Mouse (Mus musculus) heart, embryonic 11.5 days (tissue): ENCODE measurements around the gene Triap1. TPM values are rescaled to one million over a fixed set of nuclear protein-coding genes. Genes with fewer than 3 reads are reported as not detected.
A peak's percentile ranks its signal among the peaks of the same experiment; 100 is the strongest.

Source experiments
- ATAC-seq: fragments of 200-750 bp; cut with Nextera tagmentation; replicated peaks from 2 replicates; pipeline ENCODE4 v1.8.0; 2017; ENCODE audit warnings: moderate library complexity; ENCODE audit not compliant: insufficient number of reproducible peaks, low FRiP score, low TSS enrichment
- H3K27ac ChIP-seq: fragments of 300-500 bp; sonication (generic); 2 replicates; pipeline ENCODE4 v1.5.1; 2014; ENCODE audit warnings: mild to moderate bottlenecking, low read depth, low read length
- H3K27me3 ChIP-seq: fragments of 300-500 bp; sonication (generic); 2 replicates; pipeline ENCODE4 v1.6.1; 2014; ENCODE audit warnings: mild to moderate bottlenecking, low read length, mixed read lengths; ENCODE audit not compliant: control insufficient read depth, insufficient read depth
- H3K36me3 ChIP-seq: fragments of 300-500 bp; sonication (generic); 2 replicates; pipeline ENCODE4 v1.6.1; 2014; ENCODE audit warnings: mild to moderate bottlenecking, low read length, moderate library complexity, mixed read lengths; ENCODE audit not compliant: control insufficient read depth, insufficient read depth
- H3K4me1 ChIP-seq: fragments of 300-500 bp; sonication (generic); 2 replicates; pipeline ENCODE4 v1.6.1; 2014; ENCODE audit warnings: low read length; ENCODE audit not compliant: control insufficient read depth, insufficient read depth
- H3K4me2 ChIP-seq: fragments of 300-500 bp; sonication (generic); 2 replicates; pipeline ENCODE4 v1.6.1; 2014; ENCODE audit warnings: mild to moderate bottlenecking, moderate library complexity
- H3K4me3 ChIP-seq: fragments of 300-500 bp; sonication (generic); 2 replicates; pipeline ENCODE4 v1.5.1; 2014; ENCODE audit warnings: low read depth, low read length
- H3K9ac ChIP-seq: fragments of 300-500 bp; sonication (generic); 2 replicates; pipeline ENCODE4 v1.6.1; 2014; ENCODE audit warnings: mild to moderate bottlenecking, low read depth, low read length, moderate library complexity
- H3K9me3 ChIP-seq: fragments of 300-500 bp; sonication (generic); replicated peaks from 2 replicates; pipeline ENCODE4 v1.6.1; 2016; ENCODE audit warnings: low read length; ENCODE audit not compliant: control insufficient read depth
- WGBS: fragments of 180-500 bp; shearing (Covaris S2); extraction: QIAGEN DNeasy Blood & Tissue Kit; methylation state at CpG from one replicate; pipeline ENCODE4 v1.1.7; 2014; ENCODE audit not compliant: insufficient replicate concordance; 5-methylcytosine and 5-hydroxymethylcytosine counted together
- polyA plus RNA-seq: library from polyadenylated mRNA; unstranded; fragments of >200 nt; fragmentation: Nextera tagmentation; extraction: Ambion mirVana; gene quantifications from 2 replicates; pipeline ENCODE4 v1.2.1, GENCODE M21; 2014

Gene Triap1
- polyA plus RNA-seq, 1 experiment from 2014 or later, result 43.9 TPM

- Histone ChIP-seq H3K27ac (peak overlapping the region; percentile 76), H3K27me3 (no peaks in the 10 kb centered on the region), H3K4me2 (peak overlapping the region; percentile 84), H3K4me3 (peak overlapping the region; percentile 84), H3K9ac (peak overlapping the region; percentile 86), H3K4me1 (peaks cover 9% of the 10 kb centered on the region), H3K36me3 (peaks cover 14% of the 10 kb centered on the region), H3K9me3 (no peaks in the 10 kb centered on the region; the same call in 1 of the 2 replicates)
- ATAC-seq, result no peak
- WGBS, result under 1% methylated on average over 18 of the region's 18 CpGs
These were observed 8.2 kb downstream of the Triap1 start for GRCm38 (mm10) chr5:115349225-115349555.

DNA sequence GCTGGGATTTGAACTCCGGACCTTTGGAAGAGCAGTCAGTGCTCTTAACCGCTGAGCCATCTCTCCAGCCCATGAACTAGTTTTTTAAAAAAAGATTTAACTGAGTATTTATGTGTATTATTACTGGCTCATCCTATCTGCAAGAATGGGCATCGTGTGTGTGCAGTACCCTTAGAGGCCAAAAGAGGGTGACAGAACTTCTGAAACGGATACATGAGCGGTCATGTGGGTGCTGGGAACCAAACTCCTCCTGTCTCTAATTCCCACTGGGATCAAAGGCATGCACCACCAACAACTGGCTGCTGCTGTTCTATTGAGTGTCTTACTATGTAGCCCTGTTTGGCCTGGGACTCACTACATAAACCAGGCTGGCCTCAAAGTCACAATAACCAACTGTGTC lies 10.3 kb downstream of the Triap1 start:
- 0 out of 2 replicates have a peak, but pooled peaks cover 2% of the 10 kb centered on the region for H3K36me3 ChIP-seq
- no peak overlapping the region for H3K4me3 ChIP-seq
- H3K4me1 ChIP-seq, result peaks cover 9% of the 10 kb centered on the region
- H3K9me3 ChIP-seq, result no peaks in the 10 kb centered on the region; the same call in 1 of the 2 replicates
- no peak overlapping the region for H3K4me2 ChIP-seq
- WGBS, result 74% methylated on average over 5 of the region's 5 CpGs
- no peak overlapping the region for H3K9ac ChIP-seq
- H3K27me3 ChIP-seq, result no peaks in the 10 kb centered on the region
- no peak for ATAC-seq
- H3K27ac ChIP-seq, result no peak overlapping the region

- Histone ChIP-seq H3K36me3 (no peaks in the 10 kb centered on the region), H3K27ac (no peak overlapping the region), H3K27me3 (no peaks in the 10 kb centered on the region), H3K9me3 (no peaks in the 10 kb centered on the region; the same call in 1 of the 2 replicates), H3K4me2 (no peak overlapping the region), H3K4me3 (no peak overlapping the region), H3K4me1 (no peaks in the 10 kb centered on the region), H3K9ac (no peak overlapping the region)
- WGBS, result 54% methylated on average over 13 of the region's 13 CpGs
- ATAC-seq, result no peak
These were observed 14.0 kb downstream of the Triap1 start for GRCm38 (mm10) chr5:115355070-115355469.

- Histone ChIP-seq H3K27me3 (peaks cover 5% of the 10 kb centered on the region; the same call in 1 of the 2 replicates), H3K27ac (no peak overlapping the region), H3K36me3 (no peaks in the 10 kb centered on the region), H3K4me3 (no peak overlapping the region), H3K9ac (no peak overlapping the region), H3K9me3 (no peaks in the 10 kb centered on the region), H3K4me1 (no peaks in the 10 kb centered on the region), H3K4me2 (peak overlapping the region; percentile 14)
- ATAC-seq, result no peak
- 3% methylated on average over 12 of the region's 12 CpGs for WGBS
These were observed 17.8 kb downstream of the Triap1 start for GRCm38 (mm10) chr5:115358872-115359271.

- ATAC-seq, result no peak
- 84% methylated on average over 8 of the region's 8 CpGs for WGBS
These were observed 18.4 kb downstream of the Triap1 start for GRCm38 (mm10) chr5:115359438-115359837.

GRCm38 (mm10) chr5:115359851-115360372 lies 18.9 kb downstream of the Triap1 start:
- Histone ChIP-seq H3K27ac (no peak overlapping the region), H3K9me3 (no peaks in the 10 kb centered on the region), H3K9ac (no peak overlapping the region), H3K27me3 (peaks cover 5% of the 10 kb centered on the region; the same call in 1 of the 2 replicates), H3K4me3 (no peak overlapping the region), H3K36me3 (no peaks in the 10 kb centered on the region), H3K4me1 (no peaks in the 10 kb centered on the region), H3K4me2 (no peak overlapping the region)
- ATAC-seq, result no peak
- WGBS, result 51% methylated on average over 5 of the region's 5 CpGs

More at GRCm38 (mm10) chr5:115359438-115359837, 18.4 kb downstream of the Triap1 start:
- Histone ChIP-seq H3K36me3 (no peaks in the 10 kb centered on the region), H3K9ac (no peak overlapping the region), H3K4me3 (no peak overlapping the region), H3K27me3 (peaks cover 5% of the 10 kb centered on the region; the same call in 1 of the 2 replicates), H3K27ac (no peak overlapping the region), H3K4me2 (peak overlapping the region; percentile 14; the same call in 1 of the 2 replicates), H3K4me1 (no peaks in the 10 kb centered on the region), H3K9me3 (no peaks in the 10 kb centered on the region)

DNA sequence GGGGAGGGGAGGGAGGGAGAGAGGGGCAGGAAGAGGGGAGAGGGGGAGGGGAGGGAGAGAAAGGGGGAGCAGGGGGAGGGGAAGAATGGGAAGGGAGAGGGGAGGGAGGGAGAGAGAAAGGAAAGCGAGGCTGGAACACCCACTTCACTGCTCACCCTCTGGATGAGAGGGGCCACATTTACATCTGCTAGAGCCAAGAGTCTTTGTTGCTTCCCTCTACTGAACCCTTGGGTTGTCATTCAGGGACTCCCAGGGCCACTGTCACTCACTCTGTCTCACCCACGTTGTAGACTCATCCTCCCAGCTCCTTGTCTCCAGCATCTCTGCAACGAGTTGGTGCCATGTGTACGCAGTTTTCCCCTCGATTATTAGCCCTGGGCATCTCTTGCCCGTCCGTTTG lies 21.2 kb downstream of the Triap1 start:
- no peak overlapping the region for H3K27ac ChIP-seq
- no peaks in the 10 kb centered on the region for H3K36me3 ChIP-seq
- peaks cover 5% of the 10 kb centered on the region; the same call in 1 of the 2 replicates for H3K27me3 ChIP-seq
- H3K4me2 ChIP-seq, result no peak overlapping the region
- 25% methylated on average over 7 of the region's 7 CpGs for WGBS
- no peak overlapping the region for H3K9ac ChIP-seq
- H3K4me3 ChIP-seq, result no peak overlapping the region
- ATAC-seq, result no peak
- H3K9me3 ChIP-seq, result no peaks in the 10 kb centered on the region
- no peaks in the 10 kb centered on the region for H3K4me1 ChIP-seq

DNA sequence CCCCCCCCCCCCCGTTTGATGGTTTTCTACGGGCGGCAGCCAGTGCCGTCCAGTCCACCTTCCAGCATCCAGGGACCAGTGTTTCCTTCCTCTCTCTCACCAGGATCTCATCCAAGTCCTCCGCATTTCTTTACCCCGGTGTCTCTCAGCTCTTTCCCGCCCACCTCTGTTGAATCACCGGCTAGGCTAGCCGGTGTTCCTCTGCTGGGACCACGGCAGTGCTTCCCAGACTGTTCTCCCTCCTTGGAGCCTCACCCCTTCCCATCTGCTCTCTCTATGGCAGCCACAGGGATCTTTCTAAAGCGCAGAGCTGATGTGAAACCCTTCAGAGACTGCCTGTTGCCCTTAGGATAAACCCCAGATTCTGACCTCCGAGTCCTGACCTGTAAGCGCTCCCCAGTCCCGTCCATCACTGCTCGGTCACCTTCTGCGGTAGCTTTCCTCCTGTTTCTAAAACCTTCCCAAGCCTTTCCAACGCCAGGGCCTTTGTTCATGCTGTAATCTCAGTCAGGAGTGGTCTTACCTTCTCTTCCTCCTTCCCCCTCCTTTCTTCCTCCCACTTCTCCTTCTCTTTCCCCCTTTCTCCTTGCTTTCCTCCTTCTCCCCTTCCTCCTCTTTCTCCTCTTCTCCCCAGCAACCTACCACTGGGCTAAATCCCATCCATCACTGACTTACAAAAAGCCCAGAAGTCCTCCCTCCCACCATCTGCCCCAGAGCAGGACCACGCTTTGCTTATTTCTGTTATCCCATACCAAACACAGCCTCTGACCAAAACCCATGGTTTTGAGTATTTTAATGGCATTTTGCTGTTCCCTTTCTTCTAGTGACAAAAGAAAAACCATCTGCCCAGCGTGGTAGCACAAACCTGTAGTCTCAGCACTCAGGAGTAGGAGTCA lies 22.0 kb downstream of the Triap1 start:
- Histone ChIP-seq H3K4me2 (peak overlapping the region; percentile 24; the same call in 1 of the 2 replicates), H3K9ac (0 out of 2 replicates have a peak overlapping the region, but pooled peaks have one; percentile 34), H3K27me3 (peaks cover 5% of the 10 kb centered on the region; the same call in 1 of the 2 replicates), H3K4me1 (no peaks in the 10 kb centered on the region), H3K27ac (no peak overlapping the region), H3K9me3 (no peaks in the 10 kb centered on the region), H3K36me3 (no peaks in the 10 kb centered on the region), H3K4me3 (no peak overlapping the region)
- ATAC-seq, result no peak
- WGBS, result 17% methylated on average over 19 of the region's 19 CpGs
